Mouse (Mus musculus) heart, embryonic 13.5 days (tissue): ENCODE results near the gene Pou2f2. TPM values are rescaled to one million over a fixed set of nuclear protein-coding genes. Genes with fewer than 3 reads are reported as not detected.

ENCODE experiments used
- ATAC-seq: fragments of 200-750 bp; cut with Nextera tagmentation; 2 replicates; pipeline ENCODE4 v1.8.0; 2017; ENCODE audit warnings: moderate TSS enrichment; ENCODE audit not compliant: insufficient number of reproducible peaks, low FRiP score, low TSS enrichment; ENCODE audit errors: extremely low read depth
- H3K27ac ChIP-seq: fragments of 300-500 bp; sonication (generic); replicated peaks from 2 replicates; pipeline ENCODE4 v1.5.1; 2015; ENCODE audit warnings: moderate library complexity, mild to moderate bottlenecking, inconsistent platforms
- H3K27me3 ChIP-seq: fragments of 300-500 bp; sonication (generic); replicated peaks from 2 replicates; pipeline ENCODE4 v1.6.1; 2015; ENCODE audit warnings: mild to moderate bottlenecking, inconsistent platforms
- H3K36me3 ChIP-seq: fragments of 300-500 bp; sonication (generic); 2 replicates; pipeline ENCODE4 v1.6.1; 2015; ENCODE audit warnings: mild to moderate bottlenecking, inconsistent platforms
- H3K4me1 ChIP-seq: fragments of 300-500 bp; sonication (generic); 2 replicates; pipeline ENCODE4 v1.6.1; 2015; ENCODE audit warnings: inconsistent platforms
- H3K4me2 ChIP-seq: fragments of 300-500 bp; sonication (generic); 2 replicates; pipeline ENCODE4 v1.6.1; 2015; ENCODE audit warnings: inconsistent platforms, mild to moderate bottlenecking, moderate library complexity
- H3K4me3 ChIP-seq: fragments of 300-500 bp; sonication (generic); 2 replicates; pipeline ENCODE4 v1.5.1; 2015; ENCODE audit warnings: moderate library complexity, mild to moderate bottlenecking, inconsistent platforms
- H3K9ac ChIP-seq: fragments of 300-500 bp; sonication (generic); 2 replicates; pipeline ENCODE4 v1.6.1; 2015; ENCODE audit warnings: inconsistent platforms, mild to moderate bottlenecking, moderate library complexity
- H3K9me3 ChIP-seq: fragments of 300-500 bp; sonication (generic); 2 replicates; pipeline ENCODE4 v1.6.1; 2016; ENCODE audit warnings: inconsistent platforms
- WGBS: fragments of 180-500 bp; shearing (Covaris S2); methylation state at CpG from one replicate; pipeline ENCODE4 v1.1.7; 2015; ENCODE audit warnings: mixed read lengths; 5-methylcytosine and 5-hydroxymethylcytosine counted together
- polyA plus RNA-seq: library from polyadenylated mRNA; unstranded; fragments of >200 nt; fragmentation: Nextera tagmentation; extraction: Ambion mirVana; gene quantifications from 2 replicates; pipeline ENCODE4 v1.2.1, GENCODE M21; 2015

Gene Pou2f2
- polyA plus RNA-seq, 1 experiment from 2014 or later = 0.43 TPM

DNA sequence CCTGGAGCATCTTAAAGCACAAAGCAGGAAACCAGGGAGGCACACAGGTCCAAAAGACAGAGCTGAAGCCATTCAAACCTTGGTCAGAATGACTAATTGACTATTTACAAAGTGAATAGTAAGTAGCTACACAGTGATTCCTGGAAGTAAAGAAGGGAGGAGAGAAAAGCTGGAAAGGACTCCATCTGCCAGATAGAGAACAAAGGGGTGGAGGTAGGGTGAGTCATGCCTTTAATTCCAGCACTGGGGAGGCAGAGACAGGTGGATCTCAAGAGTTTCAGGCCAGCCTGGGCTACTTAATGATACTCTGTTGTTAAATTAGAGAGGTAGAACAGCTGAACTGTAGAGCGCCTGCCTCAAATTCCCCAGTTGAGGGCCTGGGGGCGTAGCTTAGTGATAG, 34.6 kb upstream of the Pou2f2 start:
- H3K9ac ChIP-seq = no peak overlapping the region
- H3K9me3 ChIP-seq = no peaks in the 10 kb centered on the region
- WGBS = 73% methylated on average over 2 of the region's 2 CpGs
- no peaks in the 10 kb centered on the region for H3K27me3 ChIP-seq
- H3K4me3 ChIP-seq = no peak overlapping the region
- H3K27ac ChIP-seq = no peak overlapping the region
- H3K4me1 ChIP-seq = peaks cover 7% of the 10 kb centered on the region
- peaks cover 48% of the 10 kb centered on the region for H3K36me3 ChIP-seq
- no peak overlapping the region for H3K4me2 ChIP-seq
- ATAC-seq = no peak

DNA sequence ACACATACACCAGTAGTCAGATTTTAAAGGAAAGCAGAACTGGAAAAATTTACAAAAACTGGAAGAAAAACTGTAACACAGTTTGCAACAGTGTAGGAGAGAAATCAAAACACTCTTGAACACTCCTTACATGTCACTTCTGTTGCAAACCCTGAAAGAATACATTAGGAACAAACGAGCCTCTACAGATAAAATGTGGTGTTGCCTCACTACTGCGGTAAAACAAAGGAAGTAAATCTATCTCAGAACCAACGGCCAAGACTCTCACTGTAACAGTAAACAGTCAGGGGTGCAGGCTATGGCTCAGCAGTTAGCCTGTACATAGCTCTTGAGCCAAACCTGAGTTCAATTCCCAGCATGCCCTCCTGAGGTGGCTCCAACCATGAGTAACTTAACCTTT, 33.6 kb upstream of the Pou2f2 start:
- peaks cover 59% of the 10 kb centered on the region for H3K36me3 ChIP-seq
- no peak overlapping the region for H3K4me3 ChIP-seq
- H3K4me1 ChIP-seq = peaks cover under 1% of the 10 kb centered on the region
- no peaks in the 10 kb centered on the region for H3K27me3 ChIP-seq
- 69% methylated on average over 3 of the region's 3 CpGs for WGBS
- ATAC-seq = no peak
- no peak overlapping the region for H3K9ac ChIP-seq
- H3K27ac ChIP-seq = no peak overlapping the region
- no peaks in the 10 kb centered on the region for H3K9me3 ChIP-seq
- H3K4me2 ChIP-seq = no peak overlapping the region

DNA sequence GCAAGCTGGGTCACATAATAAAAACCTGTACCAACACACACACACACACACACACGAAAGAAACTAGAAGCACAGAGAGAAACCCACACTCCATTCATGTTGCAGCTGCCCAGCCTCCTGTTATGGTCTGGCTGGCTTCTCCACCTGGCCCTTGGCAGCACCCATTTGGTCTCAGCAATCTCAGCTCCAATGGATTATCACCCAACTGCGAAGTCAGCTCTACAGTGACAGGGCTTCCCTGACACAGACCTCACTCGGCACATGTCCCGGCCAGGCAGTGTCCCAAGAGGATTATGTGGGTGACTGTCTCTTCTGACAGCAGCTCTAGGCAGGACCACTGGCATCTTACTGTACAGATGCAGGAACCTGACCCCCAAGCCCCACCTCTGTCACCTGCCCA, 31.0 kb upstream of the Pou2f2 start:
- H3K4me3 ChIP-seq = no peak overlapping the region
- no peak overlapping the region for H3K4me2 ChIP-seq
- peaks cover 2% of the 10 kb centered on the region for H3K4me1 ChIP-seq
- 77% methylated on average over 4 of the region's 4 CpGs for WGBS
- no peak for ATAC-seq
- H3K9me3 ChIP-seq = no peaks in the 10 kb centered on the region
- H3K36me3 ChIP-seq = peaks cover 72% of the 10 kb centered on the region
- no peak overlapping the region for H3K9ac ChIP-seq
- no peaks in the 10 kb centered on the region for H3K27me3 ChIP-seq
- no peak overlapping the region for H3K27ac ChIP-seq

DNA sequence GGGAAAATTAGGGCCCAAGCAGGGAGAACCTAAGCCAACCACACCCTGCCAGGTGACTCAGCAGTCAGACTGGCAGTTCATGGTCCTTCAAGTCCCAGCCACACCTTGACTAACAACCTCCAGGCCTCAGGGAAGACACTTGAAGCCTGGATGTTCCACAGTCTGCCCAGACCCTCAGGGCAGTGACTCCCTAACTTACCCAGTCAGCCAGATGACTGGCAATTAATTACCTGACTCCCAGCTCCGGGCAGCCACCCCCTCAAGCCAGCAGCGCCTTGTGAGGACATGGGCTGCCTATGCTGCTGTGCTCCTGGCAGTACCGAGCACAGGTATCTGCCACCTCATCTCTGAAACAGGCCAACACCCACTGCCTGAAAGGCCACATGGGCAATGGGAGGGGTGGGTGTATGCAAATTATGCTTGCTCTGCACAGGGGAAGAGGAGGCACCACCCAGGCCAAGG, 29.7 kb upstream of the Pou2f2 start:
- no peak for ATAC-seq
- peak overlapping the region; percentile 9; the same call in 1 of the 2 replicates for H3K4me2 ChIP-seq
- no peak overlapping the region for H3K4me3 ChIP-seq
- H3K27ac ChIP-seq = no peak overlapping the region
- H3K36me3 ChIP-seq = peaks cover 62% of the 10 kb centered on the region
- H3K4me1 ChIP-seq = peaks cover 11% of the 10 kb centered on the region
- H3K9me3 ChIP-seq = no peaks in the 10 kb centered on the region
- H3K9ac ChIP-seq = no peak overlapping the region
- H3K27me3 ChIP-seq = no peaks in the 10 kb centered on the region
- WGBS = 77% methylated on average over 3 of the region's 3 CpGs

DNA sequence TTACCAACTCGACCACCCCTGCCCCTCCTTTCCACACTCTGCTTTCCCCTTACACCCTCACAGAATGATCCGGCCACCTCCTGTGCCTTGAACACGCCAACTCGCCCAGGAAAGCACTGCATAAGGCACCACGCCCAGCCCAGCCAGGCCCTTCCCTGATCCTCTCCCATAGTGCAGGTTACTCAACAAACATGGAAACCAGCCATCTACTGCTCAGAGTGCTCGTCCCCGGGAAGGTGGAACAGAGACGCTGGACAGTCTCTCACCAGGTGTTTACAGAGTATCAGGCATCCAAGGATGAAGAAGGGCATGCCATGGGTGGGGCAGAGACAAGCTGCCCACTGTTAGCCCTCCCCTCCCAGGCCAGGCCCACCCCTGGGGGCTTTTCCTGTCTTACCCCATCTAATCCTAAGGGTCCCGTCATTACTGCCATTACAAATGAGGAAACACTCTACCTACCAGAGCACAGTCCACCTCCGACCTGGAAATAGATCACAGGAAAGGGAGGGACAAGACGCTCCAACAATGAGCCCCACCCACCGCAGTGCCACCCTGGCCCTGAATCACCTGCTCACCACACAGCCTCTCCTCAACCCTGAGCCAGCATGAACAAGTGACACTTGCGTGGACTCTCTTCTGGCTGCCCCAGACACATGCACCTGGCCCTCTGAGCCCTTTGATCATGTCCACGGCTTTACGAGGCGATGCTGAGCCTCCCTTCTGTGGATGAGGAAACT, 26.7 kb upstream of the Pou2f2 start:
- Histone ChIP-seq H3K9me3 (no peaks in the 10 kb centered on the region), H3K9ac (no peak overlapping the region), H3K4me1 (peaks cover 11% of the 10 kb centered on the region), H3K36me3 (peaks cover 69% of the 10 kb centered on the region), H3K27me3 (no peaks in the 10 kb centered on the region), H3K4me3 (no peak overlapping the region), H3K27ac (no peak overlapping the region), H3K4me2 (no peak overlapping the region)
- ATAC-seq = no peak
- WGBS = 89% methylated on average over 16 of the region's 16 CpGs

DNA sequence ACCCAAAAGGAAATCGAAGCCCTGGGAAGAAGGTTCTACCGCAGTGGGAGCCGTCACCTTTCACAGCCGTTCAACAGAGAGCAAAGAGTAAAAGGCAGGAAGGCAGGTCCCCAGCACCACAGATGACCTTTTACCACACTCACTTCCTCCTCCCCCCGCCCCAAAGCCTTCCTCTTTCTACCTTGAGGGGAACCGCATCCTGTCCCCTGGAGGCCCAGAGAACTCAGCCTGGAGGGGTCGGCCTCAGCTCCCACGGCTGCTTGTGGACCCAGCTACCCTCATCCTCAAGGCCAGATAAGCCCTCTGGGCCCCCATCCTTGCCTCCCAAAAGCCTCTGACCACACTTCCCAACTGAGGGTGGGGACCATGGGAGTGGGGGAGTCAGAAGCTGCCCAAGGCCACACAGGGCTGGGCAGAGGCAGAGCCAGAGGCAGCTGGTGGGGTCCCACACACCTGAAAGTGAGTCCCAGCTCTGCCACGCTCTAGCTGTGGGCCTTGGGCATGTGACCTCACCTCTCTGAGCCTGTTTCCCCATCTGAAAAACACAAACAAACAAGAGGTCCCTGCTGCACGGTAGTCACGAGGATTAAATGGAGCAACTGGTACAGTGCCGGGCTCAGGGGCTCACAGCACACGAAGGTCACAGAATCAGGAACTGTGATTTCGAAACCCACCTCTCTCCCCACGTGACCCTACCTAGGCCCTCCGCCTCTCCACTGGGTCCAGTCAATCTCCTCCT, 26.0 kb upstream of the Pou2f2 start:
- no peaks in the 10 kb centered on the region for H3K9me3 ChIP-seq
- H3K4me3 ChIP-seq = no peak overlapping the region
- peaks cover 63% of the 10 kb centered on the region for H3K36me3 ChIP-seq
- WGBS = 72% methylated on average over 16 of the region's 16 CpGs
- no peak overlapping the region; the same call in 1 of the 2 replicates for H3K4me2 ChIP-seq
- H3K27ac ChIP-seq = peak overlapping the region; percentile 21; the same call in 1 of the 2 replicates
- no peaks in the 10 kb centered on the region for H3K27me3 ChIP-seq
- peak overlapping the region; percentile 28; the same call in 1 of the 2 replicates for H3K9ac ChIP-seq
- no peak for ATAC-seq
- peaks cover 11% of the 10 kb centered on the region for H3K4me1 ChIP-seq

DNA sequence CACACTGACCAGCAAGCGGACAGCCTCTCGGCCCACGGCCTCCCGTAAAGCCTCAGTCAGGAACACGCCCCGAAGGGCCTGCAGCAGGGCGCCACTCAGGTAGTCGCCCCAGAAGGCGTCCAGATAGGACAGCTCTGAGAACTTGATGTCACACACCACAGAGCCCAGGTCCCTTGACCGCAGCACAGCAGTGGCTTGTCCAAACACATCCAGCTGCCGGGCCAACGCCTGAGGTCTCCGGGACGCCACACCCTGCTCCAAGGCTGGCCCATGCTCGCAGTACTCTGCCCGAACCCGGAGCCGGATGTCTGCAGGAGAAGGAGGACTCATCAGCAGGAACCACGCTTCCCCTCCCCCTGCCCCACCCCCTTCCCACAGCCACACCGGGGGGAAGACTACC, 24.1 kb upstream of the Pou2f2 start:
- no peaks in the 10 kb centered on the region for H3K9me3 ChIP-seq
- peaks cover 44% of the 10 kb centered on the region for H3K36me3 ChIP-seq
- WGBS = 85% methylated on average over 20 of the region's 20 CpGs
- H3K4me1 ChIP-seq = peaks cover 11% of the 10 kb centered on the region
- no peak for ATAC-seq
- H3K9ac ChIP-seq = no peak overlapping the region
- no peak overlapping the region for H3K27ac ChIP-seq
- H3K4me2 ChIP-seq = no peak overlapping the region
- no peaks in the 10 kb centered on the region for H3K27me3 ChIP-seq
- no peak overlapping the region for H3K4me3 ChIP-seq

DNA sequence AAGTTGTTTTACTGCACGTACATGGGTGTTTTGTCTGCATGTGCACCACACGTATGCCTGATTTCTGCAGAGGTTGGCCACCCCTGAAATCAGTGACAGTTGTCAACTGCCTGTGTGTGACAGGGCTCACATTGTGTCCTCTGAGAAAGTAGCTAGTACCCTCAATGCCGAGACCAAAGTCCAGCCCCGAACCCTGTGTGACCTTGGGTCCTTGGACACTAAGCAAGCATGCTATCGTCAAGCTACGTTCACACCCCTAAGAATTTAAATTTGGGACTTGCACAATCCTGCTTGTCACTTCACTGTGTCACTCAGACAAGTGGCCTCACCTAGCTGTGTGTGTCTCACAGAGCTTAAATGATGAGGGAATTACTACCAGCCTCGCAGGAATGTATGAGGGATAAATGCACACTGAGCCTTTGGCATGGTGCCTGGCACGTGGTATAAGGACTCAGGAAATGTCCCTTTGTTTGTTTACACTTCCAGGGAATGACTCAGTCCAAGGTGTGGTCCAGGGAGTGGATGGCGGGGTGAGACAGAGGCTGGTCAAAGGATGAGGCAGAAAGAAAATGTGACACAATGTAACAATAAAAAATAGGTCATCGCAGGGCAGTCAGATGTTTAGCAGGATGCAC, 18.0 kb upstream of the Pou2f2 start:
- Histone ChIP-seq H3K4me2 (no peak overlapping the region), H3K4me1 (peaks cover 8% of the 10 kb centered on the region), H3K27ac (no peak overlapping the region), H3K4me3 (no peak overlapping the region), H3K9ac (no peak overlapping the region), H3K9me3 (no peaks in the 10 kb centered on the region), H3K36me3 (peaks cover 10% of the 10 kb centered on the region), H3K27me3 (peaks cover 20% of the 10 kb centered on the region; the same call in 1 of the 2 replicates)
- no peak for ATAC-seq
- WGBS = 45% methylated on average over 10 of the region's 10 CpGs

DNA sequence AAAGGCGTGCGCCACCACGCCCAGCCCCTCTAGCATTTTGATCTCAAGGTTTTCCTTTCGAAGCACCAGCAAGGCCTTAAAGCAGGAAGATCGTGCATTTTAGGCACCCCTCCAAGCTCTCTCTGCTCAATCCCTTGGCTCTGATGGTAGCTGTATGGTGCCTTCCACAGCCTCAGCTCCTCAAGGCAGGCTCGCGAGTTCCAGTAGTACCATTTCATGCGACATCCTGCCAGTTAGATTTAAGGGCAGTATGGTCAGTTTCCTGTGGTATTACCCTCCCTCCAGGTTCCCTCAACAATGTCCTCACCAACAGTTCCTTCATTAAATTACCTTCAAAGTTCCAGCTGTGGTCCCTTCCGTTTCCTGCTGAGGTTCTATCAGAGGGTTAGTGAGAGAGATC, 16.6 kb upstream of the Pou2f2 start:
- no peaks in the 10 kb centered on the region for H3K36me3 ChIP-seq
- ATAC-seq = no peak
- H3K4me3 ChIP-seq = no peak overlapping the region
- no peaks in the 10 kb centered on the region for H3K9me3 ChIP-seq
- peaks cover 20% of the 10 kb centered on the region; the same call in 1 of the 2 replicates for H3K27me3 ChIP-seq
- H3K9ac ChIP-seq = no peak overlapping the region
- H3K27ac ChIP-seq = no peak overlapping the region
- peaks cover 8% of the 10 kb centered on the region for H3K4me1 ChIP-seq
- WGBS = 79% methylated on average over 9 of the region's 9 CpGs
- no peak overlapping the region for H3K4me2 ChIP-seq

DNA sequence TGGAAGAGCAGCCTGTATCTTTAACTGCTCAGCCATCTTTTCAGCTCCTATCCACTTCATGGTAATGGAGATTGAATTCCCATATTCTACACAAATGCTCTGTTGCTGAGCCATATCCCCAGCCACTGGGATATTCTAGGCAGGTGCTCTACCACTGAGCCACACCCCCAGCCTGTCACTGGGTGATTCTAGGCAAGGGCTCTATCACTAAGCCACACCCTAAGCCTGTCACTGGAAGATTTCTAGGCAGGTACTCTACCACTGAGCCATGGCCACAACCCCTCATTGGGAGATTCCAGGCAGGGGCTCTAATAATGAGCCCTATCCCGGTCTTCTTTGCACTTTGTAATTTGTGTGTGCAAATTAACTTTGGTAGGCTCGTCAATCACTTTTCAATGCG, 15.6 kb upstream of the Pou2f2 start:
- Histone ChIP-seq H3K36me3 (no peaks in the 10 kb centered on the region), H3K27ac (no peak overlapping the region), H3K4me2 (no peak overlapping the region), H3K9me3 (no peaks in the 10 kb centered on the region), H3K9ac (no peak overlapping the region), H3K4me3 (no peak overlapping the region), H3K4me1 (peaks cover 8% of the 10 kb centered on the region), H3K27me3 (peaks cover 20% of the 10 kb centered on the region; the same call in 1 of the 2 replicates)
- no peak for ATAC-seq
- 74% methylated on average over 3 of the region's 3 CpGs for WGBS

DNA sequence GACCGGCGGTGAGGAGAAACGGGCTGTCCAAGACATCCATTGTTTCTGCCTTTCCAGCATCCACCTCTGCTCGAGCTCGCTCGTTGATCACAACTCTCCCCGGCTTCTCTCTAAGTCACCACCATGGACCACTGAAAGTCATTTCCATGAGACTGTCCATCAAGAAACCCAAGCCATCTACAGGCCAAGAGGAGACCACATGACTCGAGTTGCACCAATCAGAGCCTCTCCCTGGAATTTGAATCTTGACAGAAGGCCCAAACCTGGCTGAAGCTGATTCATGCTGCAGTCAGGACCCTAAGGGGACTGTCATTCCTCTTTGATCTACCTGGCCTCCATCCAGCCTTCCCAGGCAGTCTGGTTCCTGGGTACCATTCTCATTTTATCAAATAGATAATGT, 12.6 kb upstream of the Pou2f2 start:
- Histone ChIP-seq H3K27ac (no peak overlapping the region), H3K4me1 (no peaks in the 10 kb centered on the region), H3K9me3 (no peaks in the 10 kb centered on the region), H3K9ac (no peak overlapping the region), H3K4me3 (no peak overlapping the region), H3K4me2 (no peak overlapping the region), H3K27me3 (peaks cover 22% of the 10 kb centered on the region), H3K36me3 (no peaks in the 10 kb centered on the region)
- ATAC-seq = no peak
- 69% methylated on average over 8 of the region's 8 CpGs for WGBS
